Mouse (Mus musculus): ENCODE measurements around the gene Gm17079. TPM values are rescaled to one million over a fixed set of nuclear protein-coding genes. Genes with fewer than 3 reads are reported as not detected.
"Not testable (repeated sequence)": the region's sequence is repeated elsewhere in the genome, so short reads cannot be mapped to it uniquely, and the experiment has no call there.

Gene Gm17079
- not detected in 2 replicates for polyA plus RNA-seq (2015; fragmentation: Nextera tagmentation; extraction: Ambion mirVana)

DNA sequence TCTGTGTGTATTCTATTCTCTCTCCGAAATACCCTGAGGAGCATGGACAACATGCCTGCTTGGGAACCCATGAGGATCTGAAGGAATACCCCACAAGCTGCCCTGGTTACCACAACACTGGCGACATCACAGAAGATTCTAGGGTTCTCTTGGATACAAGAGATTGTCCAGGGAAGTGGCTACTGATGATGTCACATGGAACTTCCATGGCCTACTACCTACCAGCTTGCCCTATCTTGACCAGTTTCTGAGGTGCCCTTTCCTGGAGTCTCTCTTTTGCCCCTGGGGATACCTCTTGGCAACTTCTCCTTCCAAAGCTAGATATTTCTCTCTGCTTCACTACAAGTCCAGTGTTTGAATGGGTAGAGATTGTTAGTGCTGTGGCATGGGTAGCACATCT, at the start of gene Gm17079:
TSS of gene Gm17079 (minus strand) at position 101 of the 400 bp plus-strand sequence.
- not testable (repeated sequence) for H3K9me3 ChIP-seq (replicated peaks; ENCODE audit: control insufficient read depth, low read length); ATAC-seq (replicated peaks; ENCODE audit: extremely low read depth, insufficient read depth, low FRiP score); H3K27me3 ChIP-seq (ENCODE audit: control insufficient read depth, insufficient read depth, low read length); H3K27ac ChIP-seq (ENCODE audit: low read length); H3K4me2 ChIP-seq (ENCODE audit: low read depth, low read length); H3K9ac ChIP-seq (ENCODE audit: low read length); H3K4me3 ChIP-seq (ENCODE audit: low read length); H3K36me3 ChIP-seq (ENCODE audit: control insufficient read depth, insufficient read depth); H3K4me1 ChIP-seq (ENCODE audit: control insufficient read depth, insufficient read depth, low read length)
- 80% methylated on average over 1 of the region's 2 CpGs for WGBS

DNA sequence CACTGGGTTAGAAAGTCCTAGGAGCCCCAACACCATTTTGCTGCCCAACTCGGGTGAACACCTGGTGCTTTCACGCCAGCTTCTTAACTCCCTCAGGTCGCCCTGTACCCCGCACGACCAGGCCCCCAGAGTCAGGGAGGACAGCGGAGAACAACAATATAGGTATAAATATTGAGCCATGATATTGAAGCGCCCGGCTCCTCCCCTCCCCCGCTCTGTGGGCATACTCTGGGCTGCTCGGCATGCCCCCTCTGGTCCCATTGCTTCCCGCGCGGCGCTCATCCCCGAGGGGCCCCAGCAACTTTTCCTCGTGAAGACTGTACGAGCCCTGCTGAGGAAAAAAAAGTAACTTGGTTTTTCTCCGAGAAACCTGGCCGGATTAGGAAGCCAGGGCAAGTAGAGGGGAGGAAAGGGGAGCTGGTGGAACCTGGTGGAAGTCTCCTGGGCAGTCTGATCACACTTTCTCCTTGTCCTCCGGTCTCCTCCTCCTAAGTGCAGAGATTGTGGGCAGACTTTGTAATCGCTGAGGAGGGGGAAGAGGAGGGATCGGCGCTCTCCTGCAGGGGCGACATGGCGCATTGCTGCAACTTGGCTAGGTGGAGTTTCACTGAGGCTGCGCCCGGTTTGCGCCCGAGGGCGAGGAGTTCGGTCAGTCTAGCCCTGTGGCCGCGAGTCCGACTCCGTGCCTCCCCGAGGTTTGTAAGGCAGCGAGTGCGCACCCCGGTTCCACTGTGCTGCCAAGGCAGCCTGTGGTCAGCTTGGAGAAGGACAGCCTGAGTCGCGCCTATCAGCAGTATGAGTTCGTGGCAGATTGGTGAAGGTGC, 45.3 kb upstream of the Gm17079 start:
- Histone ChIP-seq H3K4me3 (ENCODE audit: low read length) (peak overlapping the region; percentile 54), H3K4me2 (ENCODE audit: low read depth, low read length) (peak overlapping the region; percentile 92), H3K4me1 (ENCODE audit: control insufficient read depth, insufficient read depth, low read length) (peaks cover 8% of the 10 kb centered on the region; the same call in 1 of the 2 replicates), H3K27me3 (ENCODE audit: control insufficient read depth, insufficient read depth, low read length) (peaks cover 40% of the 10 kb centered on the region), H3K36me3 (ENCODE audit: control insufficient read depth, insufficient read depth) (no peaks in the 10 kb centered on the region), H3K9ac (ENCODE audit: low read length) (peak overlapping the region; percentile 42; the same call in 1 of the 2 replicates), H3K27ac (ENCODE audit: low read length) (no peak overlapping the region), H3K9me3 (replicated peaks; ENCODE audit: control insufficient read depth, low read length) (no peaks in the 10 kb centered on the region)
- no peak for ATAC-seq (replicated peaks; ENCODE audit: extremely low read depth, insufficient read depth, low FRiP score)
- WGBS = under 1% methylated on average over 42 of the region's 42 CpGs

DNA sequence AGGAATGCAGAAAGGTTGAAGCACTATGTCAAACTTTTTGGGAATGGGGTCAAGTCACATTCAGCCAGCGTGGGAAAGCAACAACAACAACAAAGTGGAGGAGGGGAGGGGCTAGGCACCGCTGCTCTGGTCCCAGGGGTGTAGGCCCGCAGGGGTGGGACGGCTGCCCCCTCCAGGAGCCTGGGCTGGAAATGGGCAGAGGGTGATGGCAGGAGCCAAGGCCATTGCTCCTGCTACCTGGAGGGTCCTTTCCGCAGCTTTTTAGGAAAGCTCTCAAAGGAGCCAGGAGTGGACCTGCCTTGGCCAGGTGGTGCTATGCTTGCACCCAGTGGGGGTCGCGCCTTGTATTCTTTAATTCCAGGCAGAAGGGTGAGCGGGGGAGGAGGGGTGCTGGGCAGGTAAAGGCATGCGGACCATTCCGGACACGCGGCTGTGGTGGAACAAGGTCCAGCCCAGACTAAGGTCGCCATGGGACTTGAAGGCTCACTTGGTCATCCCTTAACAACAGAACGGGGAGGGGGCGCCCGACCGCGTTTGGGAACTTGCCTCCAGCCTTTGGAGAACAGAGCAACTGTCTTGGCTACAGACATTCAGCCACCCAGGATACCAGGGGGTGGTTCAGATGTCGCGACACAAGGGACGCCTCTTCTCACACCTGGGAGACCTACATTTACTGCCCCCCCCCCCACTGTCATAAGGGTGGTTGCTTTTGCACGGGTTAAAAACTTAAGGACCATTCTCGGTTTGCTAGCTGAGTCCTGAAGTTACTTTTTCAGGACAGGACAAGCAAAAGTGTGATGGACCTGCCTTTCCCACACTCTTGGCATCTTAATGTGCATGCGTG, 44.1 kb upstream of the Gm17079 start:
- Histone ChIP-seq H3K9ac (ENCODE audit: low read length) (no peak overlapping the region), H3K27me3 (ENCODE audit: control insufficient read depth, insufficient read depth, low read length) (peaks cover 40% of the 10 kb centered on the region), H3K4me1 (ENCODE audit: control insufficient read depth, insufficient read depth, low read length) (peaks cover 8% of the 10 kb centered on the region; the same call in 1 of the 2 replicates), H3K9me3 (replicated peaks; ENCODE audit: control insufficient read depth, low read length) (no peaks in the 10 kb centered on the region), H3K4me3 (ENCODE audit: low read length) (peak overlapping the region; percentile 35), H3K36me3 (ENCODE audit: control insufficient read depth, insufficient read depth) (no peaks in the 10 kb centered on the region), H3K4me2 (ENCODE audit: low read depth, low read length) (peak overlapping the region; percentile 92), H3K27ac (ENCODE audit: low read length) (no peak overlapping the region)
- WGBS = 2% methylated on average over 24 of the region's 24 CpGs
- no peak for ATAC-seq (replicated peaks; ENCODE audit: extremely low read depth, insufficient read depth, low FRiP score)

DNA sequence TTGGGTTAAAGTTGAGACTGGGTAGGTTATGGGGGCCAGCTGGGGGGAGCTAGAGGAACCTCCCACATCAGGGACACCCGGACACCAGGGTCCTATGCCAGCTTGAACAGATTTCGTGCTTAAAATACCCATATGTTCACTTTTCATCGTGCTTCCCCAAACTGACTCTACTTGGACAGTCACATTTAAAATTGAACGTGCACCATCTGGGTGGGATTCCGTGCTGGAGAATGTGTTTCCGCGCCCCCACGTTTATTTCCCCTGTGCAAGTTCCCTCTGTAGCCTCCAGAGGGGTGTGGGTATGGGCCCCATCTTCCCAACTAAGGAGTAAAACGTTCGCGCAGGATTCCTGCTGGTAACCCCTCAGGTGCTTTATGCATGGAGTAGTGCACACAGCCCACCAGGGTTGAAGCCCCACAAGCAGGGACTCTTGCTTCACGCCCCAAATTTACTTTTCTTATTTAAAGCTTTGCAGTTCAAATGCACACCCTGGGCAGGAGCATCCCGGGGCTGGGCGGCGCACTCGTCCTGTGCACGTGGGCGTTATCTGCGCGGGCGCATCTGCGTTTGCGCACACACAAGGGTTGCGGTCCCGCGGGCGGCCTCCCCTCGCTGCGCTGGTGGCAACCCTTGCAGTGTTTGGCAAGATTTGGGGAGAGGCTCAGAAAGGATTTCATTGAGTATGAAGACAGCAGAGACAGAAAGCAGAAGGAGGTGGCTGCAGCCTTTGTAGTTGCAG, 43.3 kb upstream of the Gm17079 start:
- H3K9me3 ChIP-seq (replicated peaks; ENCODE audit: control insufficient read depth, low read length) = no peaks in the 10 kb centered on the region
- H3K27ac ChIP-seq (ENCODE audit: low read length) = no peak overlapping the region
- H3K4me3 ChIP-seq (ENCODE audit: low read length) = peak overlapping the region; percentile 35
- H3K4me2 ChIP-seq (ENCODE audit: low read depth, low read length) = peak overlapping the region; percentile 92
- ATAC-seq (replicated peaks; ENCODE audit: extremely low read depth, insufficient read depth, low FRiP score) = no peak
- peaks cover 8% of the 10 kb centered on the region; the same call in 1 of the 2 replicates for H3K4me1 ChIP-seq (ENCODE audit: control insufficient read depth, insufficient read depth, low read length)
- peaks cover 40% of the 10 kb centered on the region for H3K27me3 ChIP-seq (ENCODE audit: control insufficient read depth, insufficient read depth, low read length)
- H3K9ac ChIP-seq (ENCODE audit: low read length) = no peak overlapping the region
- no peaks in the 10 kb centered on the region for H3K36me3 ChIP-seq (ENCODE audit: control insufficient read depth, insufficient read depth)
- WGBS = 4% methylated on average over 29 of the region's 29 CpGs

DNA sequence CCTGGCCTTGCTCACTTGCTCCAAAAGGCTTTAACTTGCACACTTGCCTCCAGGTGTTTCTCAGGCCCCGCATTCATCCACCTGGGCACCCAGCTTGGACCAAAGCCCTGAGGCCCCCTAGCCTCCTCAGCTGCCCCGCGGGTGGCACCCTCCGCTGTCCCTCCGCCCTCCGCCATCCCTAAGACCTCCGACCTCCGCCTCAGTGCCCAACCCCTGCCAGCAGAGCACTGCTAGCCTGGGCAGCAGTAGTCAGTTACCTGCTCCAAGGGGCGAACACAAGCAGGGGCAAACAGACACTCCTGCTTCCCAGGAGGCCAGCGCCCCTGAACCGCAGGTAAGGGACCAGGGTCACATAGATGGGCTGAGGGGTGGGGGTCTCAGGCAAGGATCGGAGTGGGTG, 42.7 kb upstream of the Gm17079 start:
- Histone ChIP-seq H3K4me3 (ENCODE audit: low read length) (no peak overlapping the region), H3K4me1 (ENCODE audit: control insufficient read depth, insufficient read depth, low read length) (peaks cover 8% of the 10 kb centered on the region; the same call in 1 of the 2 replicates), H3K27ac (ENCODE audit: low read length) (no peak overlapping the region), H3K4me2 (ENCODE audit: low read depth, low read length) (no peak overlapping the region), H3K36me3 (ENCODE audit: control insufficient read depth, insufficient read depth) (no peaks in the 10 kb centered on the region), H3K9ac (ENCODE audit: low read length) (no peak overlapping the region), H3K27me3 (ENCODE audit: control insufficient read depth, insufficient read depth, low read length) (peaks cover 40% of the 10 kb centered on the region), H3K9me3 (replicated peaks; ENCODE audit: control insufficient read depth, low read length) (no peaks in the 10 kb centered on the region)
- no peak for ATAC-seq (replicated peaks; ENCODE audit: extremely low read depth, insufficient read depth, low FRiP score)
- 18% methylated on average over 12 of the region's 12 CpGs for WGBS

DNA sequence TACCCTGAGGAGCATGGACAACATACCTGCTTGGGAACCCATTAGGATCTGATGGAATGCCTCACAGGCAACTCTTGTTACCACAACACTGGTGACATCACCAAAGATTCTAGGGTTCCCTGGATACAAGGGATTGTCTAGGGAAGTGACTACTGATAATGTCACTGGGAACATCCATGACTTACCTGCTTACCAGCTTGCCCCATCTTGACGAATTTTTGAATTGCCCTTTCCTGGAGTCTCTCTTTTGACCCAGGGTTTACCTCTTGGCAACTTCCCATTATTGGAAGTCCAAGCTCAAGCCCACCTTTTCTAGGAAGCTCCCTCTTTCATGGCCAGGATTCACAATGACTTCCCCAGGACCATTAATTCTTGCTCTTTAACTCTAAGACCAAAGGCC, 21.8 kb upstream of the Gm17079 start, which contains the start of gene Gm5800:
TSS of gene Gm5800 (minus strand) at position 101 of the 400 bp plus-strand sequence.
- H3K9me3 ChIP-seq (replicated peaks; ENCODE audit: control insufficient read depth, low read length) = no peaks in the 10 kb centered on the region
- no peaks in the 10 kb centered on the region for H3K4me1 ChIP-seq (ENCODE audit: control insufficient read depth, insufficient read depth, low read length)
- WGBS = 33% methylated on average over 1 of the region's 1 CpGs
- H3K27me3 ChIP-seq (ENCODE audit: control insufficient read depth, insufficient read depth, low read length) = no peaks in the 10 kb centered on the region
- H3K27ac ChIP-seq (ENCODE audit: low read length) = no peak within 1 kb of the TSS
- no peak for ATAC-seq (replicated peaks; ENCODE audit: extremely low read depth, insufficient read depth, low FRiP score)
- no peak within 1 kb of the TSS for H3K4me3 ChIP-seq (ENCODE audit: low read length)
- H3K36me3 ChIP-seq (ENCODE audit: control insufficient read depth, insufficient read depth) = no peaks in the 10 kb centered on the region
- H3K4me2 ChIP-seq (ENCODE audit: low read depth, low read length) = no peak within 1 kb of the TSS
- no peak within 1 kb of the TSS for H3K9ac ChIP-seq (ENCODE audit: low read length)

DNA sequence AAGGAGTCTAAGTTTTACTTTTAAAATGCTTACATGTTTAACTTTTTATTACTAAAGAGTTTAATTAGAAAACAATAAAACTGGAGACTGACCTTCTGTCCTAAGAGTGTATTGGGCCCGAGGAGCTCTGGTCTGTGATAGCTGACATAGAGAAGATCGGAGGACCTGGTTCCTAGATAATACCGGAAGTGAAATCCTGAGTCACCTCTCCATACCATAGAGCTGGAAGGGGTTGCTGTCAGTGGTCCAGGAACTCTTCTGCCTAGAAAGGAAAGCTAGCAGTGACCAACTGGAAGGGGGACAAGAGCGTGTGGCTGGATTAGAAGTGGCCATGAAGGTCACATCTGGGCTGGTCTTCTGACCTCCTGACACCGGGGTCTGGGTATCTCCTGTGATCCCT, 18.0 kb downstream of the Gm17079 start:
- no peak for ATAC-seq (replicated peaks; ENCODE audit: extremely low read depth, insufficient read depth, low FRiP score)
- Histone ChIP-seq H3K4me1 (ENCODE audit: control insufficient read depth, insufficient read depth, low read length) (no peaks in the 10 kb centered on the region), H3K36me3 (ENCODE audit: control insufficient read depth, insufficient read depth) (no peaks in the 10 kb centered on the region), H3K9ac (ENCODE audit: low read length) (no peak overlapping the region), H3K27me3 (ENCODE audit: control insufficient read depth, insufficient read depth, low read length) (no peaks in the 10 kb centered on the region), H3K4me3 (ENCODE audit: low read length) (no peak overlapping the region), H3K27ac (ENCODE audit: low read length) (no peak overlapping the region), H3K4me2 (ENCODE audit: low read depth, low read length) (no peak overlapping the region), H3K9me3 (replicated peaks; ENCODE audit: control insufficient read depth, low read length) (no peaks in the 10 kb centered on the region)
- 84% methylated on average over 5 of the region's 5 CpGs for WGBS

Measured in heart, embryonic 16.5 days (tissue).